Mouse (Mus musculus) midbrain, embryonic 10.5 days (tissue): ENCODE results near the gene Cdh7. TPM values are rescaled to one million over a fixed set of nuclear protein-coding genes. Genes with fewer than 3 reads are reported as not detected.

ENCODE experiments used
- DNase-seq: peaks from one replicate; pipeline ENCODE4 v3.0.0-alpha.2; 2017; ENCODE audit warnings: low spot score
- H3K27ac ChIP-seq: fragments of 300-500 bp; sonication (generic); replicated peaks from 2 replicates; pipeline ENCODE4 v1.5.1; 2016; ENCODE audit warnings: mild to moderate bottlenecking
- H3K27me3 ChIP-seq: fragments of 300-500 bp; sonication (generic); 2 replicates; pipeline ENCODE4 v1.6.1; 2016; ENCODE audit warnings: low read depth, mild to moderate bottlenecking; ENCODE audit not compliant: poor library complexity, severe bottlenecking
- H3K36me3 ChIP-seq: fragments of 300-500 bp; sonication (generic); 2 replicates; pipeline ENCODE4 v1.6.1; 2016; ENCODE audit warnings: mild to moderate bottlenecking, moderate library complexity
- H3K4me1 ChIP-seq: fragments of 300-500 bp; sonication (generic); 2 replicates; pipeline ENCODE4 v1.6.1; 2016
- H3K4me3 ChIP-seq: fragments of 300-500 bp; sonication (generic); 2 replicates; pipeline ENCODE4 v1.5.1; 2016; ENCODE audit warnings: mild to moderate bottlenecking, moderate library complexity
- H3K9me3 ChIP-seq: fragments of 300-500 bp; sonication (generic); replicated peaks from 2 replicates; pipeline ENCODE4 v1.6.1; 2016; ENCODE audit warnings: mild to moderate bottlenecking
- WGBS: fragments of 180-500 bp; shearing (Covaris S2); methylation state at CpG from one replicate; pipeline ENCODE4 v1.1.7; 2016; 5-methylcytosine and 5-hydroxymethylcytosine counted together
- polyA plus RNA-seq: library from polyadenylated mRNA; unstranded; fragments of >200 nt; fragmentation: Nextera tagmentation; extraction: Ambion mirVana; gene quantifications from 2 replicates; pipeline ENCODE4 v1.2.1, GENCODE M21; 2016

Cdh7 gene
- 3.1 and 3.6 TPM in 2 replicates for polyA plus RNA-seq

DNA sequence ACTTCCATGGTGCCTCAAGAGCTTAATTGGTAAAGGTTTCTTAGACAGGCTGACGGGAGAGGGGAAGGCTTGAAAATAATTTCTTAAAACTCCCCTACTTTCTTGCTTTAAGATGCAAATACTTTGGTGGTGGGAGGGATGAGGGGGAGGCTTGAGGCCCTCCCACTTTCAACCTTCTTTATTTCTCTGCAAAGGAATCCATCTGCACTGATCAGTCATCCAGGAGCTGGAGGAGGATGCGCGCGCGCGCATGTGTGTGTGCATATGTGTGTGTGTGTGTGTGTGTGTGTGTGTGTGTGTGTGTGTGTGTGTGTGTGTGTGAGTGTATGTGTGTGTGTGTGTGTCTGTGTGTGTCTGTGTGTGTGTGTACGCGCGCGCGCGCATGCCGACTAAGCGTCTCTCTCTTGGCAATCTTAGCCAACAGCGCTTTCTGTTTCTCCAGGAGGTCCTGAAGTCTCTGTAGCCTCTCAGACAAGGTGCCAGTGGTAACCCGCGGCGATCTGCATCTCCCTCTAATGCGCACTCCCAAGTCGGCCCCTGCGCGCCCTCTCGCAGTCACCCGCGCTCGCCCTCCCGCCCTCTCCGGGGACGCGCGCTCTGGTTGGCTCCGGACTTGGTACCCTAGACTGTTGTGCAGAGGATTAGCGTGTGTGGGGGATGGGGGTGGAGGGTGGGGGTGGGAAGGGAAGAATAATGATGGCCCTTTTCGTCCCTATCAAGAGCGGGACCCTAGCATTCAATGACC lies at the start of gene Cdh7:
Cdh7 (plus strand) TSS at position 368 of the 745 bp plus-strand sequence.
- peak; percentile 82 for DNase-seq
- H3K9me3 ChIP-seq = no peaks in the 10 kb centered on the region
- no peaks in the 10 kb centered on the region for H3K36me3 ChIP-seq
- peak within 1 kb of the TSS; percentile 74 for H3K4me3 ChIP-seq
- WGBS = 2% methylated on average over 35 of the region's 35 CpGs
- H3K27ac ChIP-seq = peak within 1 kb of the TSS; percentile 86
- peaks cover 28% of the 10 kb centered on the region for H3K4me1 ChIP-seq
- H3K27me3 ChIP-seq = peaks cover 3% of the 10 kb centered on the region; the same call in 1 of the 2 replicates

DNA sequence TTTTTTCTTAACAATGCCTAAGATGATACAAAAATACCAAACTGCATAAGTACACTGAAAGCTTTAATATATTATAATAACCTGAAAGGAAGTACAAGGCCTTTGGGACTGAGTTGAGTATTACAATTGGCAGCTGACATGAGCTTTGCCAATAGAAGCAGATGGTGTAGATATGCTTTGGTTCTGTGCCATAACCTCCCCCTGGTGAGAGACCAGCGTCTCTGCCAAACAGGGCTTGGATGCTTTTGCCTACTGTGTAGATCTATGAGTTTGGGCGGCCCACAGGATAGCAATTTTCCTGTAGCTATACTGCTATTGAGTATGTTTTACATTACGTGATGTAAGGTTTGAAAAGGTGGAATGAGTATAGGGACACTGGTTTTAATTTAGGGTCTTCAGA lies 49.6 kb upstream of the Cdh7 start:
- 87% methylated on average over 3 of the region's 3 CpGs for WGBS
- no peaks in the 10 kb centered on the region for H3K27me3 ChIP-seq
- no peaks in the 10 kb centered on the region for H3K36me3 ChIP-seq
- H3K4me3 ChIP-seq = no peak overlapping the region
- H3K9me3 ChIP-seq = no peaks in the 10 kb centered on the region
- no peaks in the 10 kb centered on the region for H3K4me1 ChIP-seq
- no peak overlapping the region for H3K27ac ChIP-seq
- DNase-seq = no peak

- no peak overlapping the region for H3K4me3 ChIP-seq
- 67% methylated on average over 2 of the region's 2 CpGs for WGBS
- no peak overlapping the region for H3K27ac ChIP-seq
- no peaks in the 10 kb centered on the region for H3K4me1 ChIP-seq
- H3K9me3 ChIP-seq = no peaks in the 10 kb centered on the region
- no peak for DNase-seq
- no peaks in the 10 kb centered on the region for H3K27me3 ChIP-seq
- H3K36me3 ChIP-seq = no peaks in the 10 kb centered on the region
Observed at GRCm38 (mm10) chr1:109948571-109948970, 33.7 kb upstream of the Cdh7 start.

GRCm38 (mm10) chr1:109971721-109972425 lies 10.4 kb upstream of the Cdh7 start:
- Histone ChIP-seq H3K4me1 (peaks cover 8% of the 10 kb centered on the region; the same call in 1 of the 2 replicates), H3K9me3 (no peaks in the 10 kb centered on the region), H3K27ac (no peak overlapping the region), H3K27me3 (no peaks in the 10 kb centered on the region), H3K36me3 (no peaks in the 10 kb centered on the region), H3K4me3 (no peak overlapping the region)
- DNase-seq = no peak
- 60% methylated on average over 5 of the region's 5 CpGs for WGBS

DNA sequence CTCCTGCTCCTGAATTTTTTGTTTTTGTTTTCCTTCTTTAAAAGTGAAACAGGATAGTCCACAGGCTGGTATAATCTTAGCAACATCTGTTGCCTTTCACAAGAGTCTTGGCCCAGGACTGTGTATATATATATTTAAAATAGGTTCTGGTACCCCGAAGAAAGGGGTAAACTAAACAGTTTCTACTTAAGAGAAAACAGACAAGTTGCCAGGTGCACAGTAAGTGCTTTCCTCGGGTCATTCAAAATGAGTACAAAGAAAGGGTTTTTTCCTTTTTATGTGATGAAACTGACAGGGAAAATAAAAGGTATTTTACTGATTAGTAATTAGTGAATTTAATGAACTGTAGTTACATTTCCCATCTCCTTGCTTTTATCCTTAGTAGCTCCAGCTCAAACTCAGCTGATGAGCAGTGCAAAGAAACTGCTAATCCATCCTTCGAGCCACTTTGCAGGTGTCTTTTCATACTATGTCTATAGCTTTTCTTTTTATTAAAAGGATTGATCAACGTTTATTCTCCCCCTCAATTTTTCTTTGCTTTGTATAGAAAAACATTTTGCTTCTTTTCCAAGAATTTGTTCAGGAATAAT lies 9.7 kb upstream of the Cdh7 start:
- Histone ChIP-seq H3K9me3 (no peaks in the 10 kb centered on the region), H3K27me3 (no peaks in the 10 kb centered on the region), H3K27ac (no peak overlapping the region), H3K36me3 (no peaks in the 10 kb centered on the region), H3K4me3 (no peak overlapping the region), H3K4me1 (peaks cover 8% of the 10 kb centered on the region; the same call in 1 of the 2 replicates)
- no peak for DNase-seq
- WGBS = 55% methylated on average over 4 of the region's 4 CpGs

GRCm38 (mm10) chr1:109982809-109983536 lies 742 bp downstream of the Cdh7 start:
- Histone ChIP-seq H3K4me3 (peak overlapping the region; percentile 74), H3K27me3 (peaks cover 3% of the 10 kb centered on the region; the same call in 1 of the 2 replicates), H3K36me3 (no peaks in the 10 kb centered on the region), H3K27ac (peak overlapping the region; percentile 86), H3K9me3 (no peaks in the 10 kb centered on the region), H3K4me1 (peaks cover 28% of the 10 kb centered on the region)
- 1% methylated on average over 38 of the region's 38 CpGs for whole genome bisulfite sequencing
- no peak for DNase-seq

GRCm38 (mm10) chr1:109983537-109983912 lies 1.3 kb downstream of the Cdh7 start:
- no peak for DNase-seq
- Histone ChIP-seq H3K27ac (peak overlapping the region; percentile 86), H3K9me3 (no peaks in the 10 kb centered on the region), H3K4me3 (peak overlapping the region; percentile 74), H3K36me3 (no peaks in the 10 kb centered on the region), H3K27me3 (peaks cover 3% of the 10 kb centered on the region; the same call in 1 of the 2 replicates), H3K4me1 (peaks cover 28% of the 10 kb centered on the region)
- 16% methylated on average over 6 of the region's 6 CpGs for WGBS

DNA sequence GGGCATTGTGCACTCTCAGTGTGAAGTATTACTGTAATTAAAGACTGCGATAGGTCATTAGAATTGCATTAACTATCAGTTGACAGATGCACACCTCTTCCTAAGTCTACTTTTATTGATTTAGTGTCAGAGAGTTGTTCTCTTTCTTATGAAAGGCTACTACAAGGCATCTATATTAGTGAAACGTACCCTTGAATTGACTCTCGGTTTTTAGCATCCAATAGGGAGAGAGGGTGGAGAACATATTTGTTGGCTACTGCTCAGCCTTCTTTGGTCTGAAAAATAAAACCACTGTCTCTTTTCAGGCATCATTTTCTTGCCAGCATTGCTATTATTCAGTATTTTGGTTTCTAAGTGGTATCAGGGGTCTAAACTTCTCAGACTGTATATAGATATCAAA lies 2.5 kb downstream of the Cdh7 start:
- peaks cover 28% of the 10 kb centered on the region for H3K4me1 ChIP-seq
- peak overlapping the region; percentile 4; the same call in 1 of the 2 replicates for H3K4me3 ChIP-seq
- no peaks in the 10 kb centered on the region for H3K9me3 ChIP-seq
- no peak for DNase-seq
- WGBS = 63% methylated on average over 3 of the region's 3 CpGs
- peaks cover 3% of the 10 kb centered on the region; the same call in 1 of the 2 replicates for H3K27me3 ChIP-seq
- H3K36me3 ChIP-seq = no peaks in the 10 kb centered on the region
- no peak overlapping the region for H3K27ac ChIP-seq

GRCm38 (mm10) chr1:109985468-109985867 lies 3.2 kb downstream of the Cdh7 start:
- no peak overlapping the region for H3K4me3 ChIP-seq
- H3K9me3 ChIP-seq = no peaks in the 10 kb centered on the region
- DNase-seq = peak; percentile 65
- H3K27ac ChIP-seq = no peak overlapping the region
- H3K36me3 ChIP-seq = no peaks in the 10 kb centered on the region
- H3K27me3 ChIP-seq = peaks cover 3% of the 10 kb centered on the region; the same call in 1 of the 2 replicates
- WGBS = 6% methylated on average over 1 of the region's 1 CpGs
- peaks cover 28% of the 10 kb centered on the region for H3K4me1 ChIP-seq

GRCm38 (mm10) chr1:109989541-109989940 lies 7.3 kb downstream of the Cdh7 start:
- Histone ChIP-seq H3K27me3 (no peaks in the 10 kb centered on the region), H3K4me1 (peaks cover 3% of the 10 kb centered on the region; the same call in 1 of the 2 replicates), H3K4me3 (no peak overlapping the region), H3K9me3 (no peaks in the 10 kb centered on the region), H3K27ac (no peak overlapping the region), H3K36me3 (no peaks in the 10 kb centered on the region)
- WGBS = 84% methylated on average over 2 of the region's 2 CpGs
- DNase-seq = no peak

GRCm38 (mm10) chr1:109993906-109994305 lies 11.7 kb downstream of the Cdh7 start:
- Histone ChIP-seq H3K4me3 (no peak overlapping the region), H3K9me3 (no peaks in the 10 kb centered on the region), H3K27ac (no peak overlapping the region), H3K4me1 (no peaks in the 10 kb centered on the region), H3K27me3 (no peaks in the 10 kb centered on the region), H3K36me3 (no peaks in the 10 kb centered on the region)
- no peak for DNase-seq
- 89% methylated on average over 5 of the region's 5 CpGs for WGBS

DNA sequence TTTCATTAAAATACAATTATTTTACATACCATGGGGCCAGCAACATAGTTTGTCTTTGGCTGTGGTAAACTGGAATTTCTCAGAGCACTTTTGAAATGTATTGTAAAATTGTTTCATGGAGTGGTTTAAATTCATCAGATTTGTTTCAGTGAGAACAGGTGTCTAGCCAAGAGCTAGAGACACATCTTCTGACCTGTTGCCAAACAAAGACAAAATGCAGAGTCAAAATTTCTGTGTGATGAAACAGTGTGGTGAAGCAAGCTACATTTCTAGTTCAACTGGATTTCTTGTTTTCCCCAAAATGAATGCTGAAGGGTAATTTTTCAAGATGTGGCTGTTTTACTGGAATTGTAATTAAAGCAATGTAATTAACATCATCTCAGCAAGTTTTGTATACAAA lies 22.2 kb downstream of the Cdh7 start:
- H3K4me3 ChIP-seq = no peak overlapping the region
- H3K27ac ChIP-seq = no peak overlapping the region
- H3K27me3 ChIP-seq = no peaks in the 10 kb centered on the region
- H3K36me3 ChIP-seq = no peaks in the 10 kb centered on the region
- H3K9me3 ChIP-seq = no peaks in the 10 kb centered on the region
- no peaks in the 10 kb centered on the region for H3K4me1 ChIP-seq
- DNase-seq = no peak
